Mouse (Mus musculus) fat pad, adult 2 months (tissue): ENCODE data around the gene Zfp282.
"Not testable (repeated sequence)": the region's sequence is repeated elsewhere in the genome, so short reads cannot be mapped to it uniquely, and the experiment has no call there.

ENCODE experiments used
- DNase-seq: peaks from one replicate; pipeline ENCODE4 v3.0.0-alpha.2; 2011; ENCODE audit warnings: low read depth, low spot score; ENCODE audit errors: extremely low read depth

The Zfp282 gene

GRCm38 (mm10) chr6:47877058-47877457 is at the start of gene Zfp282:
Zfp282 (plus strand) TSS chr6:47877204.
- no peak for DNase-seq

DNA sequence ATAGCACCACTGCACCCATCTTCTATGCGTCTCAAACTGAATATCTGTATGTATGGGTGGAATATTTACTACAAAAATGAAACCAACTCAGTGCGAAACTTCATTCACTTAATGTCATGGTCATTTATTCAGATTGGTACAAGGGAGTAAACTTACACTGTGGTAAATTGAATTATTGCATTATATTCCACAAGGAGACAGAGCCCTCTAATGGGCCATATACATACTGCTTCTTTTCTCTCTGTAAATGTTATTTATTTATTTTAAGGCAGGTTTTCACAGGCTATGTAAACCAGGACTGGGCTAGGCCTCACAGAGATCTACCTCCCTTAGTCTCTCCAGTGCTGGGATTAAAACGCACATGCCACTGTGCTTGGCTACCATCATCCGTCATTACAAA is 49.5 kb upstream of the Zfp282 start:
- no peak for DNase-seq

DNA sequence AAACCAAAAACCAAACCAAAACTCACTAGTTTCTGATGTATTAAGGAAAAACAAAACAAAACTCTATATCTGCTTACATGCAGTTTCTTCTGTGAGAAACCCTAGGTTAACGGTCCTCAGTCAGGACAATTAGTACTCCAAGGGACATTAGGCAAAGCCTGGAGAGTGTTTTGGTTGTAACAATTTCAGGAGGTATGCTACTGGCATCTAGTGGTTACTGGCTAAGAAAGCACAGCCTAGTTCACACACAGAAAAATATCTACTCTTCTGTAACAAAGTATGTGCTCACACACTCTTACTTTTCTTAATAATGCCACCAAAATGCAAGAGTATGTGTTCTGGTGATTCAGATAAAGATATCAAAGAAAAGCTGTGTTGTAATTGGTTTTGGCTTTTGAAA is 48.1 kb upstream of the Zfp282 start:
- no peak for DNase-seq

DNA sequence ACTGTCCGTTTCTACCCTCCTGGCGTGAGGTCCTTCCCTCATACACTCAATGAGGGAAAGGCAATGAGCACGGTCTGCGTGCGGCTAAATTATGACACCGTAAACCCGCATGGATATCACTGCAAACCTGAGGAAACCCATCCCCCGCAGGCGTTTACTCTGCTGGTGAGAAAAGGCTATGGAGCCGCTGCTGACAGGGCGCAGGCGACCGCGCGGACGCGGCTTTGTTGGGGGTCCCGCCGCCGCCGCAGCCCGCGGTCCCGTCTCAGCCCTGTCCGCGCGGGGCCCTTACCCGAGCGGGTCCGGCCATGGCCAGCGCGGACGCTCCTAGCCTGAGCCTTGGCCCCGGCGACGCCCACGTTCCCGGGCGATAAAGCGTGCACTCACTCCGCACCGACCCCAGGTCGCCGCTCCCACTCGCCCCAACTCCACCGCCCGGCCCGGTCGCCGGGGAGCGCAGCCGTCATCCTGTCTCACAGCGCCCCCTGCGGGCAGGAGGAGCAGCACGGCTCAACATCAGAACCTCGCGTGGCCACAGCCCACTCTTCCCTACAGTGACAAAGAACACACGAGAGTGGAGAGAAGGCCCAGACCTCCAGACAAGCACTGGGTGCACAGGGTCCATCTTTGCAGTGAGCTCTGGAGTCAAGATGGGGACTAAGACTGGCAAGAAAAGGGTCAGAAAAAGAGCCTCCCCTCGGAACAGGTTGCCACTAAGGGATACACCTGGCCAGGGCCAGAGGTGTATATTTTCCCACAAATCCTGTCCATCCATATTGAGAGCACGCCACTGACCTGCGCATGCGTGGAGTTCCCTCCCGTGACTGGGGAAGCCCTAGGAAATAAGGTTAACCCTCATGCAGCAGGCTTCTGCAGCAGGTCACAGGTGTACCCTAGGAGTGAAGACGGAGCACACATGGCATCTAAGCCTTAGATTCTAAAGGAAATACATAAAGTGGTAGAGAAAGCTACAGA is 46.6 kb upstream of the Zfp282 start, which contains the start of gene Zfp786:
Zfp786 (minus strand) TSS at position 764 of the 975 bp plus-strand sequence.
- DNase-seq = no peak

GRCm38 (mm10) chr6:47832220-47832619 is 44.8 kb upstream of the Zfp282 start:
- no peak for DNase-seq

DNA sequence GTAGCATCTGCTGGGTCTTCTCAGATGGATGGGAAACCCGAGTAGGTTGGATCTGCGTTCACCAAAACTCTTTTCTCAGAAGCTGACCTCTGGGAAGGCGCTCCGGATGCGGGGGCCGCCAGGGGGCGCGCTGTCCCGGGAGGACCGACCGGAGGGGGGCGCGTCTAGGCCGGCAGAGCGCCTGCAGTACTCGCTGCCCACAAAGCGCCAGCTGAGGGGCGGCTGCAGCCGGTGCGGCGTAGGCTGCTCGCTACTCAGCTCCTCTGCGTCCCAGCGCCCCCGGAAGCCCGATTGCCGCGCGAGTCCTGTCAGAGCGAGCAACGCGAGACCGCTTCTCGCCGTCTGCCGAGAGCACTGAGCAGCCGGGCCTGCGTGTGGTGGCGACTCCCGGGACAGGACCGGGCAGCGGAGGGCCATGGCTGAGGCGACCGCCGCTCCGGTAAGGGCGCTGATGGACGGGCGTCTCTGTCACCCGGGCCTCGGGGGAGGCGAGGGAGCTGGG is 41.5 kb upstream of the Zfp282 start, which contains the start of gene Zfp398:
Zfp398 (plus strand) TSS at position 180 of the 502 bp plus-strand sequence.
- DNase-seq = no peak

GRCm38 (mm10) chr6:47835984-47836521 is 41.0 kb upstream of the Zfp282 start:
- DNase-seq = no peak

DNA sequence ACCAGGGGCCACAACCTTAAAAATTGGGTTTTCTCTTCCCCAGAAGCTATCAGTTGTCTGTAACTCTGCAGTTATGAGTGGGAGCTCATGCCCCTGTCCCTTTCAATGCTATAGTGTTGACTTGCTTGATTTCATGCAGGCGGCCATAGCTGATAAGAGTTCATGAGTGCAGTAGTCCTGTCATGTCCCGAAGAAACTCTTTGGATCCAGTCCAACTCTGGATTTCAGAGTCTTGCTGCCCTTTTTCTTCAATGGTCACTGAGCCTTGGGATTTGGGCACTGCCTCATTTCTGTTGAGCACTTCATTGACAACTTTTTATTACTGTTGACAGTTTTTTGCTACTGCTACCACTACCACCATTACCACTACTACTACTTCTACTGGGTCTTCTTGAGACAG is 39.4 kb upstream of the Zfp282 start:
- no peak for DNase-seq

- DNase-seq = no peak
Observed at GRCm38 (mm10) chr6:47841077-47841476, 35.9 kb upstream of the Zfp282 start.

DNA sequence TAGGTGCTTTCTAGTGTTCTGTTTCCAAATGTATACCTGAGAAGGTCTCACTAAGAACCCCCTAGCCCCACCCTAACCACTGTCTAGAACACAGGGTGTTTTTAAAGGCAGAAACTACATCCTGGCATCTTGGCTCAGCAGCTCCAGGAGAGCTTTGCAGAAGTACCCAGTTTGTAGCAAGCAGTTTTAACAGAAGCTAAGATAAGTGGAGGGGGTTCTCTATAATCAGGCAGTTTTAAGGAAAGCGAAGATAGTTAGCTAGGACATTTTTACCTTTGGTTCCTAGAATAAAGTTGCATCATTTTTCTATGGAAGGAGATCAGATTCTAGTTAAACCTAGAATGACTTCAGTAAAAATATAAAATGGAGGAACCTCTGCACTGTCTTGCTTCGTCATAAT is 35.2 kb upstream of the Zfp282 start:
- DNase-seq = no peak

- DNase-seq = no peak
Observed at GRCm38 (mm10) chr6:47842337-47842736, 34.7 kb upstream of the Zfp282 start.

DNA sequence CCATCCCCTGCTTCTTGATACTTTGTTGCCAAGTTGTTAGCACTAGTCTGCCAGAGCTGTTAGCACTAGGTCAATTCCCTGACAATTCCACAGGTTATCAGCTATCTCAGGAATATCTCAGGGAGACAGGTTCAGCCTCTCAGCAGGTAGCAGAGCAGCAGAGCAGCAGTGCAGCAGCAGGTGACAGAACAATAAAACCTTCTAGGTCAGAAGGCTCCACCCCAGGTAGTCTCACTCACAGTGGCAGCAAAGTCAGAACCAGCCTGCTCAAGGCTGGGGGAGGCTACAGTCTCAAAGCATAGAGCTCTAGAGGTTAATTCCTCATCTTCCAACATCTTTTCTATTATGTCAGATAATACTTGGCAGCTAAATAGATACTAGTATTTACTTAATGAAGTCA is 31.2 kb upstream of the Zfp282 start:
- no peak for DNase-seq

GRCm38 (mm10) chr6:47857241-47857640 is 19.8 kb upstream of the Zfp282 start:
- DNase-seq = no peak

DNA sequence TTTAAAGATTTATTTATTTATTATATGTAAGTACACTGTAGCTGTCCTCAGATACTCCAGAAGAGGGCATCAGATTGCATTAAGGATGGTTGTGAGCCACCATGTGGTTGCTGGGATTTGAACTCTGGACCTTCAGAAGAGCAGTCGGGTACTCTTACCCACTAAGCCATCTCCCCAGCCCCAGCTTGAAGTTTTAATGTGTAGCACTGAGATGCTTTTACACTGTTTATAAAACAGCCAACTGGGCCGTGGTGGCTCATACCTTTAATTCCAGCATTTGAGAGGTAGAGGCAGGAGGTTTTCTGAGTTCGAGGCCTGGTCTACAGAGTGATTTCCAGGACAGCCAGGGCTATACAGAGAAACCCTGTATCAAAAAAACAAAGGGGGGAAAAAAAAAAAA is 19.3 kb upstream of the Zfp282 start:
- DNase-seq = not testable (repeated sequence)

GRCm38 (mm10) chr6:47872266-47872665 is 4.7 kb upstream of the Zfp282 start:
- no peak for DNase-seq

DNA sequence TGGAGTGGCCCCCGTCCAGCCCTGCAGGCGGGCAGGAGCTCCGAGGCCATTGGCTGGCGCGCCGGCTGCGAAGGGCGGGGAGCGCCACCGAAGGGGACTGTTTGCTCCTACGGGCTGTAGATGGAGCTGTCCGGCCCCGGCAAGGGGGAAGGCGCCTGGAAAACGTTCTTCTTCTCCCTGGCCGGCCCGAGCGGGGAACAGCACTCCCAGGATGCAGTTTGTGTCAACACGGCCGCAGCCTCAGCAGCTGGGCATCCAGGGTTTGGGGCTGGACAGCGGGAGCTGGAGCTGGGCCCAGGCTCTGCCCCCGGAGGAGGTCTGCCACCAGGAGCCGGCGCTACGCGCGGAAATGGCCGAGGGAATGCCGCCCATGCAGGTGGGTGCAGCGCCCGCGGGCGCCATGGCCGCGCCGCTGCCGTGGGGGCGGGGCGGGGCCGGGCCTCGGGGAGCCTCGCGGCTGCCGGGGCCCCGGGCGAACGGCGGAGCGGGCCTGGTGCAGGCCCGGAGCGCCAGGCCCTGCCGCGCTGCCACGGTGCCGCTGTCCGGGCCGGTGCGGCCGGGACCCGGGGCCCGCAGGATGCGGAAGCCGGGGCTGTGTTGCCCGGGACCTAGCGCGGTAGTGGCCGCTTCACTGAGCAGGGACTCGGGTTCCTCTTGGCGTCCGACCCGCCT is 593 bp downstream of the Zfp282 start:
- no peak for DNase-seq

DNA sequence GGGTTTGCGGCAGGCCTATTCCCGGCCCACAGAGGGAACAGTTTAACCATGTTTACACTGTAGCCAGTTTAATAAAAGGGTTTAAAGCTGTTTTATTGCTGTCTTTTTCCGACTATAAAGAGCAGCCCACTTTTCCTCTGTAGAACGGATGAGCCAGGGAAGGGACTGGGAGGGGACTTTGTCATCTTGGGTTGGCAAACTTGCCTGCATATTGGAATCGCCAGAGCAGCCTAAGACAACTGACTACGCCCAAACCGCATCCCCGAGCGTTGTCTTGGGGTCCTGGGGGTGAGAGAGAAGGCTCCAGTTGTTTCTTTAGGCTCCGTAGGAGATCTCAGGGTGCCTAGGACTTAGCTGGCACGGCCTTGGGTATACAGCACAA is 1.1 kb downstream of the Zfp282 start:
- DNase-seq = no peak

- no peak for DNase-seq
Observed at GRCm38 (mm10) chr6:47878593-47878992, 1.6 kb downstream of the Zfp282 start.

GRCm38 (mm10) chr6:47879049-47879716 is 2.2 kb downstream of the Zfp282 start:
- DNase-seq = peak; percentile 97

DNA sequence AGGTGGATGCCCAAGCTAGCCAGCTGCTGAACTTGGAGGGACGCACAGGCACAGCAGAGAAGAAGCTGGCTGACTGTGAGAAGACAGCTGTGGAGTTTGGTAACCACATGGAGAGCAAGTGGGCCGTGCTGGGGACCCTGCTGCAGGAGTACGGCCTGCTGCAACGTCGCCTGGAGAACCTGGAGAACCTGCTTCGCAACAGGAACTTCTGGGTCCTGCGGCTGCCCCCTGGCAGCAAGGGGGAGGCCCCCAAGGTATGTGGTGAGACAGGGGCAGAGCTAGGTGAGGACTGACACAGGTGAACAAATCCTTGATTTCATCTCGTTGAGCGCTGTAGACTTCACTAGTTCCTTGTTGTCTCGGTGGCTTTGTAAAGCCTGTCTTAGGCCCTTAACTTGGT is 3.2 kb downstream of the Zfp282 start:
- DNase-seq = no peak

DNA sequence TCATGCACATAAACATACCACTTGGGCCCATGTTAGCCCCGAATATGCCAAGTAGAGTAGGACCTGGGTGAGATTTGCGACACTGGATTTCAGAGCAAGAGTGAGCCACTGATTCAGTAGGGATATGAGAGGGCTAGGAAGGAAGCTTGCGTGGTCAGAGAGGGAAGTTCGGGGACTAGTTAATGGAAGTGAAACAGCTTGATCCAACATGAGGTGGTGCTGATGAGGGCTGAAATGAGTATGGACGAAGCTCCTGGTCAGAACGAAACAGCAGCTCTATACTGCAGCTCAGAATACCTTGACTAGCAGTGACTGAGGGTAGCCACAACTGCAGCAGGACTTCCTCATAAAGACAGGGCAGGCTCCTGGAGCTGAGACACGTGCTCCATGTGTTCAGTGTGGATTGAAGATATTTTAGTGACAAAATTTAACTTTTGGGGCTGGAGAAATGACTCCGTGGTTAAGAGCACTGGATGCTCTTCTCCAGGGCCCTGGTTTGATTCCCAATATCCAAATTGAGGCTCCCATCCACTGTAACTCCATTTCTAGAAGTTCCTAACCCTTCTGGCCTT is 11.9 kb downstream of the Zfp282 start:
- no peak for DNase-seq
